Mouse (Mus musculus) hematopoietic stem cell, adult 5-6 weeks (primary cell): ENCODE results near the gene Cd40. TPM values are rescaled to one million over a fixed set of nuclear protein-coding genes. Genes with fewer than 3 reads are reported as not detected.
A peak's percentile ranks its signal among the peaks of the same experiment; 100 is the strongest.

ENCODE experiments used
- ATAC-seq, 2 experiments: fragments of 125-278 bp in 1 of 2; replicated peaks in 1 of 2; 2 replicates each; pipeline ENCODE4 v1.8.0; 2016 to 2017; ENCODE audit warnings: inconsistent platforms in 2 of 2, mild to moderate bottlenecking in 2 of 2, moderate number of reproducible peaks in 2 of 2, low read depth in 1 of 2, moderate TSS enrichment in 1 of 2; ENCODE audit not compliant: low FRiP score in 2 of 2, poor library complexity in 2 of 2, severe bottlenecking in 2 of 2, insufficient read depth in 1 of 2, low TSS enrichment in 1 of 2
- total RNA-seq: library from RNA; stranded (forward); fragments of 172-1452, 232-1000 nt; gene quantifications from 2 replicates; pipeline ENCODE4 v1.2.3, GENCODE M21; 2017

Gene Cd40
- total RNA-seq, 1 experiment from 2014 or later = 3.4 TPM

DNA sequence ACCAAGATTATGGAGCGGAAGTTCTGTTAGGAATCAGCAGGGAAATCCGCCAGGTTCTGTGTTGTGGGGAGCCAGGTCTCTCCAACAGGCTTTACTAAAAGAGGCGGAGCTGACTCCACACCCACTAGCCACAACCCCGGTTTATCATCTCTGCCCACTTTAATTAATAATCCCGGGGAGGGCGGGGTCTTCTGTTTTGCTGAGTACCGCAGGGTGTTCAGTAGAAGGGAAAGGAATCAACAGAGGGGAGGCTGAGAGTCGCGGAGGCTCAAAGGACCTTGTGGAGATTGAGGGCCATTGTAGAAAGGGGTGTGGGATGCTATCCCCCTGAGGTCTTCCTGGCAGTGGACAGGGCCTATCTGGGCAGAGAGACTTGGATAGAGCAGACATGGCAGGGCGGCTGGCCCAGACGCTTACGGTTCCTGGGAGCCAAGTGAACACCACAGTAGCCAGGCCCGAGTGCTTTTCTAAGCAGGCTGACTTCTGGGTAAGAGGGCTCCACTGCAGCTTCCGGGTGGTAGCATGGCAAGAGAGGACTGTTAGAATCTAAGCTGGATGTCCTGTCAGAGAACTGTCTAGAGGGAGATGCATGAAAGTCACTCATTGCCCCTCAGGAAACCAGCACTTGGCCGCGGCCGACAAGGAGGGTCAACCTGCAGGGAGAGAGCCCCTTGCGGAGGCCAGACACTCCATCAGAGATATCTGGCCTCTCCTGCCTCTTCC, 4.4 kb upstream of the Cd40 start:
- ATAC-seq = no peak

DNA sequence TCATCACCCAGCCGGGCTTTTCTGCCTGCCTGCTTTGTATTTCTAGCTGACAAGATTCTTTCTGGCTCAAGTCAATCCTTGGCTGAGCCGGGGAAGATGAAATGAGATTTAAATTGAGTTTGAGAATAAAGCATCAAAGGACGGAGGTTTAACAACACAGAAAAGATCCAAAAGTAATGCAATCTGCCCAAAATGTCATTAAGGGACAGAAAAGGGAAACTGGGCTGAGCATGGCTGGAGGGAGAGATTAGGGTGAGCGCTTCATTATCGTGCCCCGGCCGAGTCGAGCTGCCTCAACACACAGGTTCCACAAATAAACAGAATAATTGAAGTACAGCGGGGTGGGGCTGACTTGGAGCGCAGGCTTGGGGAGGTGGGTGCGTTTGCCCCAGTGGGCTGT, 3.9 kb upstream of the Cd40 start:
- ATAC-seq = no peak

DNA sequence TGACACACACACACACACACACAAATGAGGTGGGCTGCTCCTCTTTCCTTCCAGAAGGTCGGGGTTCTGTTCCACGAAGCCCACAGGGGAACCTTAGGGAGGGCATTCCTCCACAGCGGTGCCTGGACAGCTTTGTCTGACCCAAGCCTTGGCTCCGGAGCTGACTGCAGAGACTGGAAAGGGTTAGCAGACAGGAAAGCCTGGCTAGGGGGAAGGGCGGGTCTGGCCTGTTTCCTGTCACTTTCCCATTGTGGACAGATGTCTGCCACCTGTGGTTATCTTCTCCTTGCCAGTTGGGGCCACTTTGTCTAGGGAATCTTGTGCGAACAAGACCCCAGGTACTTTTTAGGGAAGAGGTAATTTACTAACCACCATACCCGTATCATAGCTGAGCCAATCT, 478 bp downstream of the Cd40 start:
- ATAC-seq = no peak

DNA sequence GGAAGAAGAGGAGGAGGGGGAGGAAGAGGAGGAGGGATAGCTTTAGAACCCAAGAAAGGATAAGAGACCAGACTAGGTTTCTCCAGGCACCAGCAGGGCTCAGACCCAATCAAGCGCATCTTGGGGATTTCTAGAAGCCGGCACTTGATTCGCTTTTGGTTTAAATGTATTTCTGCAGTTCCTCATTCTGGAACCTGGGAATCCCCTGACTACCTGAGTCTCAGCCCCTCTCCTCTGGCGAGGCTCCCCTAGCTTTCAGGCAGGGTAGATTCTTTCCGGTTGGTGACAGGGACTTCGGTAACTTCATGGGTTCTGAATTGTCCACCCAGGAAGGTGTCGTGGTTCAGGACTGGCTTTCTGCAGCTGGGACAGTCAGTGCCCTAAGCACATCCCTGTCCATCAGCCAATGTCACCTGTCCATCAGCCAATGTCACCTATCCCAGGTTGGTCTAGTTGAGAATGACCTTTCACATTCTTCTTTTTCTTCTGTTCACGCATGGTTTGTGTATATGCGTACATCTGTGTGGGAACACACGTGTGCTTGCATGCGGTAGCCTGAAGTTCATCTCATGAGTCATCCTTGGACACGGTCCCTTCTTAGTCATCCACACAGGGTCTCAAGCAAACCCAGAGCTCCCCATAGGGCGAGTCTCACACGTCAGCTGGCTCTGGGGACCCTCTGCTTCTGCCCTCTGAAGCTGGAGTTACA, 1.1 kb downstream of the Cd40 start:
- peak in 1 of 2 experiments; percentile 39; a peak in 1 of 4 replicates for ATAC-seq

DNA sequence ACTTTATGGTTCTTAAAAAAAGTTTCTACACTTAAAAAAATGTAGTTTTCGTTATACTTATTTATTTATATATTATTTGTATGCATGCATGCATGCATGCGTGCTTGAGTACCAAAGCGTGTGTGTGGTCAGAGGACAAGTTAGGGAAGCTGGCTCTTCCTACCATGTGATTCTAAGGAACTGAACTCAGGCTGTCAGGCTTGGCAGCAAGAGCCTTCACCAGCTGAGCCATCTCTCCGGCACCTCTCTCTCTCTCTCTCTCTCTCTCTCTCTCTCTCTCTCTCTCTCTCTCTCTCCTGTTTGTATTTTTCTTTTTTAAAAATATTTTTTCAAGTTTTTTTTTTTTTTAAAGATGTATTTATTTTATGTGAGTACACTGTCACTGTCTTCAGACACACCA, 4.5 kb downstream of the Cd40 start:
- no peak for ATAC-seq

DNA sequence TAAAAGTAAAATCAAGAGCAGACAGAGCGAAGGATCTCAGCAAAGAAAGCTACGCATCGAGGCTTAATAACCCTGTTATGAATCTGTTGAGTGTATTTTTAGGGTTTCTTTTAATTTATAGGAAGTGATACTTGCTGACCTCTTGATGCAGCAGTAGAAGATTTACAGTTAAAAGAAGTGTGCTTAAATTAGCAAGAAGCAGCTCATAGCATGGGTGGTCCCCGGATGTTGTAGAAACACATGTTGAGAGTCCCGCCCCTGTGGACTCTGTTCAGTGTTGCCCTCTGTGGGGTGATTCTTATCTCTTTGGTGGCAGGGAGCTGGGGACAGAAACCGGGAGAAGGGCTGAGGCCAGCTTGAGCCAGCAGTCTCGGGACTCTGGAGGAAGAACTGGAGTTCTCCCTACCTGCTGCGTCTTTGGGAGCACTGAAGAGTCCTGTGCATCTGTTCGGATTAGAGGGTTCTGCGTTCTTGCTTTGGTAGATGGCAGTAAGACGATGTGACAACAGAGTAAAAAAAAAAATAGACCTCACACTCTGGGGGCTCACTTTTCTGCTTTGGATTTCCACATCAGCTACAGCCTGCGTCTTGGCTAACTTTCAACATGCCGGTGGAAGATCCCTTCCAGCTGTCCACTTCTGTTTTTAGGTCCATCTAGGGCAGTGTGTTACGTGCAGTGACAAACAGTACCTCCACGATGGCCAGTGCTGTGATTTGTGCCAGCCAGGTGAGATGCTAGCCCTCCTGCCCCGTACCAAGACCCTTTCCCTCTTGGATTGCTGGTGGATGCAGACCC, 6.4 kb downstream of the Cd40 start:
- no peak for ATAC-seq

DNA sequence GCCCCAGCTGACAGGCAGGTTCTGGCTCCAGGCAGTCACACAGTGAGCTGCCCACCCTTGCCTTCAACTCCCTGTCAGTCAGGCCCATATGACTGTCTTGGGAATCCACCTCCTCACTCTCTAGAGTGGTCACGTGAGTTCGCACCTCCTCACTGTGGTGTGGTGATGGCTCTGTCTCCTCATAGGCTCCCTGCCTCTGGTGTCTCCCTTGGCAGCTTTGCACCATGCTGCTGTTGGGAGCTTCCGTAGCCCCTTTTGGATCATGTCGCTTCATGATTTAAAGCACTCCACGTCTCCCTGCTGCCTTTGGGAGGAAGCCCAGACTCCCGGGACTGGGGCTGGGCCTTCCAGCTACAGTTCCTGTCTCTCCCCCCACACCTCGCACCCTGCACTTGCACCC, 9.1 kb downstream of the Cd40 start:
- ATAC-seq = no peak

DNA sequence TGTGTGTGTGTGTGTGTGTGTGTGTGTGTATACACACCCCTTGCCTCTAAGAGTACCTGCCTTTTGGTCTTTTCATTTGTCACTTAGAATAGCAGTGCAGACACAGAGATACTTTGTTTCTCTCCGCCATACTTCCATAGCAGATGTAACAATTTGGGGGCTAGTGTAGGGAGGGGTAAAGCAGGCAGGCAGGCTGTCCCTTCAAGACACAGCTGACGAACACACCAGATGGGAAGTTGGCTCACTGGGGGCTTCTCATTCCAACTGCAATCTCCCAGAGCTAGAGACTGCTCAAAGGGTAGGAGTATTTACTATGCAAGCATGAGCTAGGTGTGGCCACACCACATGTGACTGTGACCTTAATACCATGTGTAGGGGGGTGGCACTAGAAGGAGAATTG, 13.4 kb downstream of the Cd40 start:
- ATAC-seq = no peak

DNA sequence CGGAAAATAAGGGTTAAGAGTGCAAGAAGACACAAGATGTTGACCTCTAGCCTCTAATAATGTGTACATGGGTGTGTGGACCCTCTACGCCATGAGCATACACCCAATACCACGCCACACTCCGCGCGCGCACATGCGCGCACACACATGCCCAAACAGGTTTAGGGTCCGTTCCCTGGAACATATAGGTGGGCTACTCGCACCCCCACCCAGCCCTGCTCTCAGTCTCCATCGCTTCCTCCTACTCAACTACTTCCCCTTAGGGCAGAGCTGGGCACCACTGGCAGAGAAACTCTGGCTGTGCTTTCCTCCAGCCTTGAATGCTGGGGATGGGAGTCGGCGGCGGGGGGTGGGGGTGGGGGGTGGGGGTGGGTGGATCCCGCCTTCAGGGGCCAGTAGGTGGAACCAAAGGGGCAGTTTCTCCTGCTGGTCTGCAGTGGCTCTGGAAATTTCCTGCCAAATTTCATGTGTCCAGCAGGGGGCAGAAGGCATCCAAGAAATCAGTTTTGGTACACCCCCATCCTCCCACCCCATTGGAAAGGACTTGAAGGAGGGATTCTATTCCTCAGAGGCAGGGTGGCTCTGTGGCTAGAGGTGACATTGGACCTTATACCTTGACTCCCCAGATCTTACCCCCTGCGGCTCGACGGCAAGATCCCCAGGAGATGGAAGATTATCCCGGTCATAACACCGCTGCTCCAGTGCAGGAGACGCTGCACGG, 14.8 kb downstream of the Cd40 start:
- ATAC-seq = peak in 1 of 2 experiments; percentile 31; a peak in 2 of 4 replicates

DNA sequence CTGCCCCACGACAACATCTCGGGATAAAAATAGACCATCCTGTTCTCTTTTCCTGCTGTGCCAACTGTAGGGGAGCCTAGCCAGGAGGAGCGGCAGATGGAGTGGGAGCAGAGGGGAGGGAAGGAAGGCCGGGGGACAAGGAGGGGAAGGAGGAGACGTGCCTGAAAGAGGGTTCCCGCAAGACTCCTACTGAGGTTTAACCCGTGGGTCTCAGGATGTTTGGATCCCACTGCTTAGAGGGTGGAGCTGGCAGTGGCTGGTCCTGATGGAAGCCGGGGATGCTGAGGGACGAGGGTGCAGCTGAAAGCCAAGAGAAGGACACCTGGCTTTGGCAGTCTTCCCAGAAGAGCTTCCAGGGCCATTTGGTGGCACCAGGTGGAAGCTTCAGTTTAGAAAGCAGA, 18.0 kb downstream of the Cd40 start:
- ATAC-seq = no peak

DNA sequence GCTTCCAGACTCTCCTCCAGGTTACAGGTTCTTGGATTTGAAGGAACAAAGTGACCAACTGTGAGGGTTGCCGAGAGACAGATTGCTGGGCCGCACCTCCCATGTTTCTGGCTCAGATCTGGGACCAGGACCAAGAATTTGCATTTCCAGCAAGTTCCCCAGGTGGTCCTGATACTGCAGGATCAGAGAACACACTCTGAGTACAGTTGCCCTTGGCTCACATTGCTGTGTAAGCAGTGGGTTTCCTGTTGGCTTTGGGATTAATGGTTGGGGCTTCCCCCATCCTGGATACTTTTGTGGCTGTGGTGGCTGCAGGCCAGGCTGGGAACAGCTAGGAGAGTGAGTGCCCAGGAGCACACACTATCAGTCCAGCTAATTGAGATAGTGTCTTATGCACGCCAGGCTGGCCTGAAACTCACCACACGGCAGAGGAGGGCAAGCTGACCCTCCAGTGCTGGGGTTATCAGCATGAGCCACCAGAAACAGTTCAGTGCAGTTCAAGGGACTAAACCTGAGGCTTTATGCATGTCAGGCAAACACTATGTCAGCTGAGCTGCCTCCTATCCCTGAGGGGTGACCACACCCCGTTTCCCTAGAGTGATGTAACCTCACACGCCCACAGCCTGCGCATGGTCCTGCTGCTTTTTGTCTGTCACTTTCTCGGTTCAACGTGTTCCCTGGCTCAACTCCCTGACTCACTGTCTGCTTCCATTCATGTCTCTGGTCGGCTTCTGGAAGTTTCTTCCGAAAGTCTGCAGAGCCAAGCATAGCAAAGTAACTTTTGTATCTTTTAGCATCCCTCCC, 18.9 kb downstream of the Cd40 start:
- no peak for ATAC-seq

DNA sequence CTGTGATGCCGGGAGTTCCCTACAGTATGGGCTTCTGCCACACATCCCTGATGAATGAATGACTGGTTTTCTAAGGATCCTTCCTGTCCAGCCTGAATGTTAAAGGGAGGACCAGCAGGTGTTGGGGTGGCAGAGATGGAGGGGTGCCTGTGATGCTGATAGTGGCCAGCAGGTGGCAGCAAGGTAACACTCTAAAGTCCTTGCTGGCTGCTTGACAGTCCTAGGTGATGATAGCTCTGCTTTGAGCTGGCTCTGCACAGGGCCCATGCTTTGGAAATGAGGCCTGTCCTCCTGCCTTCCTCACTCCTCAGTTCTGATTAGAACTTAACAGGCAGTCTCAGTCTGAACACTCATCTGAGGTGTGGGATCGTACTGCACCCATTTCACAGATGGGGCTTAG, 19.5 kb downstream of the Cd40 start:
- ATAC-seq = peak; percentile 81 to 84

DNA sequence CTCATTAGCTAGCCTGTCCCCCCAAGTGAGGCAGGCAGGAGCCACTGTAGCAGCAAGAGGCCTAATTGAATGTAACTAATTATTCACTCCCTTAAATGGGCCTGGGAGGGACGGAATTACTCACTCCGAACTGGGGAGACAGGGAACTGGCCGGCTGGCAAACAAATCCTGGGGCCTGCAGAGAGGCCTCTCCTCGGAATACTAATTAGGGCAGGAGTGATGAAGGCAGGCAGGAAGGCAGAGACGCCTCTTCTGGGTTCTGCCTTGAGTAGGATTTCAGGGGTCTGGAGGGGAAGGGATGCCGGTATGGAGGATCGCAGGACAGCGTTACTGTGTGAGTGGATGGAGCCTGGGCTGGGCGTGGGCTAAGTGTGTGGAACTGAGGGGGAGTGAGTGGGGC, 21.6 kb downstream of the Cd40 start:
- no peak for ATAC-seq

DNA sequence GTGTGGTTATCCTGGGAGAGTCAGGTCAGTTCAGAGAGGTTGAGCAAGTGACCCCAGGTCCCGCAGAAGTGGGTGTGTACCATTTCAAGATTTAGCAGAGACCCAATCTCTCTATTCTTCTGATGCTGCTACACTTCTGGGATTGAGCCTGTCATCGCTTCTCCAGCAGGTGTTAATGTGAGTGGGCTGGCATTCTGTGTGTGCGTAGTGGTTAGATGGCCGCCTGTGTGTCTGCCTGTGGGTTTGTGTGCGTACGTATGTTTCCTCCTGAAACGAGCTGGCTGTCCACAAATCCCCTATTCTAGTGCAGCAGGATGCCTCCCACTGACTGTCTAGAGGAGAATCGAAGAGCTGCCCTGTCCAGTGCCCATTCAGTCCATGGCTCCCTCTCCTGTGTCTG, 22.6 kb downstream of the Cd40 start:
- ATAC-seq = no peak

DNA sequence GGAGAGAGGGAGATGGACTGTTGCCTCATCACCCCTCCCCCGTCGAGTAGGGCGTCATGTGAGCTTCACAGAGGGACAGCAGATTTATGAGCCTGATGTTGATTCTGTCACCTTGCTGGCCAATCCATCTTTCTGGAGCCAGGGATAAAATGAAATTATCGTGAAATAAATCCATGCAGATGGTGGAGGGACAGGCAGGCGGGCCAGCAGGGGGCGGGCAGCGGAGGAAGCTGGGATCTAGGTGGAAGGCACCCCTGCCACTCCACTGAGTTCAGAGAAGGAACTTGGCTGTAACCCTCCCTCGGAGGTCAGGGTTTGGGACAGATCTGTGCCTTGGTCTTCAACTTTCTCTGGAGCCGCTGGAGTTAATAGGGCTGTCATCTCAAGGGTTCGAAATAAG, 23.2 kb downstream of the Cd40 start:
- ATAC-seq = no peak

DNA sequence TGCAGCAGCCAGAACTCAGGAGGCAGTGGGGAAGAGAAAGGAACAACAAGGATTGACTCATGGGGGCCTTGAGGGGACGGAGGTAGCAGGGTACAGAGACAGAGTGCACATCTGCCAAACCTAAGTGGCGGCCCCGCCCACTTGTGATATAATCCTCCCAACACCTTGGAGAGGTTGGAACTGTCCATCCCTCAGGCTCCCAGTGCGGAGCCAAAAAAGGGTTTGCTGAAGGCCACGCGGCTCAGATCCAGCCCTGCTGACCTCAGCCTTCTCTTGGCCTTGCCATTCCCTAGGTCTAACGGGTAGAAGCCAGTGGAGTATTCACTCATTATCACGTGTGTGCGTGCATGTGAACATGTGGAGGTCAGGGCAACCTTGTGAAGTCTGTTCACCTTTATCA, 25.2 kb downstream of the Cd40 start:
- no peak for ATAC-seq

DNA sequence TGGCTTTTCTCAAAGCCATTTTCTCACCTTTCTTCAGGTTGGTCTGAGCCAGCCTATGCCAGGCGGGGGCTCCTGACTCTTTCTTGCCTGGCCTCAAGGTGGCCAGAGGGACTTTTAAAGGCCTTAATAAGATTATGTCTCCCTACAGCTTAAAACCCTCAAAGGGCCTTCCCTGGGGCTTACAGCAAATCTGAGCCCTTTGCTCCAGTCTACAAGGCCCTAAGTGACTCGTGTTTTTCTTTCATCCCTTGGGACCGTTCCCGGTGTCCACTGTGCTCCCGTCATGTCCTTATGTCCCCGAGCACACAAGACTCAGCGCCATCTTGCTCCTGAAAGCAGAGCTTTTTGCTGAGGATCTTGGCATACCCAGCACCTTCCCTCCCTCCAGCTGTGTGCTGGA, 25.8 kb downstream of the Cd40 start:
- ATAC-seq = no peak; a peak in 1 of 4 replicates
